Mouse (Mus musculus) fibroblast of lung, adult 2 months (primary cell): ENCODE measurements around the gene Cfap73.

Experiments used
- DNase-seq: peaks from one replicate; pipeline ENCODE4 v3.0.0-alpha.2; 2011; ENCODE audit warnings: low read depth

Cfap73 gene

GRCm38 (mm10) chr5:120647814-120648491, 13.9 kb upstream of the Cfap73 start:
- DNase-seq, result no peak

- DNase-seq, result no peak
Measured at GRCm38 (mm10) chr5:120647361-120647760, 13.3 kb upstream of the Cfap73 start.

GRCm38 (mm10) chr5:120645851-120646250, 11.8 kb upstream of the Cfap73 start:
- DNase-seq, result no peak

GRCm38 (mm10) chr5:120644227-120644626, 10.2 kb upstream of the Cfap73 start:
- DNase-seq, result no peak

GRCm38 (mm10) chr5:120643365-120644085, 9.5 kb upstream of the Cfap73 start:
- DNase-seq, result no peak

- no peak for DNase-seq
Measured at GRCm38 (mm10) chr5:120640094-120640493, 6.1 kb upstream of the Cfap73 start.

GRCm38 (mm10) chr5:120635633-120636032, 1.6 kb upstream of the Cfap73 start:
- DNase-seq, result no peak

GRCm38 (mm10) chr5:120634860-120635259, 825 bp upstream of the Cfap73 start:
- no peak for DNase-seq

GRCm38 (mm10) chr5:120631892-120632291, 2.1 kb downstream of the Cfap73 start:
- no peak for DNase-seq

GRCm38 (mm10) chr5:120631128-120631527, 2.9 kb downstream of the Cfap73 start:
- DNase-seq, result no peak

GRCm38 (mm10) chr5:120628624-120629023, 5.4 kb downstream of the Cfap73 start:
- DNase-seq, result no peak

- no peak for DNase-seq
Measured at GRCm38 (mm10) chr5:120627515-120628300, 6.3 kb downstream of the Cfap73 start.

- no peak for DNase-seq
Measured at GRCm38 (mm10) chr5:120626399-120626798, 7.6 kb downstream of the Cfap73 start.

GRCm38 (mm10) chr5:120624427-120624826, 9.6 kb downstream of the Cfap73 start:
- DNase-seq, result no peak

GRCm38 (mm10) chr5:120622198-120622851, 11.7 kb downstream of the Cfap73 start:
- no peak for DNase-seq

GRCm38 (mm10) chr5:120621846-120622197, 12.2 kb downstream of the Cfap73 start:
- no peak for DNase-seq

GRCm38 (mm10) chr5:120621078-120621765, 12.8 kb downstream of the Cfap73 start:
- no peak for DNase-seq

- DNase-seq, result no peak
Measured at GRCm38 (mm10) chr5:120620375-120621077, 13.5 kb downstream of the Cfap73 start.

GRCm38 (mm10) chr5:120619201-120619600, 14.8 kb downstream of the Cfap73 start:
- DNase-seq, result no peak

- no peak for DNase-seq
Measured at GRCm38 (mm10) chr5:120618778-120619177, 15.3 kb downstream of the Cfap73 start.

GRCm38 (mm10) chr5:120615903-120616302, 18.1 kb downstream of the Cfap73 start:
- no peak for DNase-seq
